Mouse (Mus musculus): ENCODE measurements around the gene Itch. TPM values are rescaled to one million over a fixed set of nuclear protein-coding genes. Genes with fewer than 3 reads are reported as not detected.
"Not testable (repeated sequence)": the region's sequence is repeated elsewhere in the genome, so short reads cannot be mapped to it uniquely, and the experiment has no call there.

The Itch gene
- polyA plus RNA-seq, 1 experiment from 2014 or later, result 49.4 TPM

GRCm38 (mm10) chr2:155101761-155102181, 31.5 kb upstream of the Itch start:
- no peak for ATAC-seq (ENCODE audit: insufficient read depth, low FRiP score, low read depth)
- Histone ChIP-seq H3K27me3 (replicated peaks) (no peaks in the 10 kb centered on the region), H3K36me3 (no peaks in the 10 kb centered on the region), H3K27ac (no peak overlapping the region), H3K4me1 (no peaks in the 10 kb centered on the region), H3K4me2 (no peak overlapping the region), H3K4me3 (replicated peaks) (no peak overlapping the region), H3K9me3 (no peaks in the 10 kb centered on the region), H3K9ac (no peak overlapping the region)
- WGBS, result 40% methylated on average over 6 of the region's 6 CpGs

DNA sequence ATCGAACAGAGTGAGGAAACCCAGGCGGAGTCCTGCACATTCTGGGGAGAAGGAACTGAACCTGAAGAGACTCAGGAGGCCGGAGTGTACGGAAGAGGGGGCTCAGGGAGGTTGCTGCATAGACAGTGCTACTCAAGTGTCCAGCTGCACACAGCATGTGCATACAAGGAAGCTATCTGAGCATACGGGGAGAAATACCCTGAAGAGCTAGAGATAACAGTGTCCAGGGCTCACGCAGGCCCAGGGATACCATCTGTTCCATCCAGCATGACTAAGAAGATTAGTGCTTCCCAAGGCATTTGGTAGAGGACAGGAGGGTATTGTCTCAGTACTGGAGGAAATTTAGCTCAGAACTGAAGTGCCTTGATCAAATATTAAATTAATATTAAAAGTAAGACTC, 29.7 kb upstream of the Itch start:
- no peak overlapping the region for H3K4me2 ChIP-seq
- no peaks in the 10 kb centered on the region for H3K9me3 ChIP-seq
- no peak overlapping the region for H3K9ac ChIP-seq
- H3K4me1 ChIP-seq, result no peaks in the 10 kb centered on the region
- ATAC-seq (ENCODE audit: insufficient read depth, low FRiP score, low read depth), result no peak
- H3K36me3 ChIP-seq, result no peaks in the 10 kb centered on the region
- 79% methylated on average over 6 of the region's 6 CpGs for WGBS
- no peaks in the 10 kb centered on the region for H3K27me3 ChIP-seq (replicated peaks)
- no peak overlapping the region for H3K27ac ChIP-seq
- no peak overlapping the region for H3K4me3 ChIP-seq (replicated peaks)

DNA sequence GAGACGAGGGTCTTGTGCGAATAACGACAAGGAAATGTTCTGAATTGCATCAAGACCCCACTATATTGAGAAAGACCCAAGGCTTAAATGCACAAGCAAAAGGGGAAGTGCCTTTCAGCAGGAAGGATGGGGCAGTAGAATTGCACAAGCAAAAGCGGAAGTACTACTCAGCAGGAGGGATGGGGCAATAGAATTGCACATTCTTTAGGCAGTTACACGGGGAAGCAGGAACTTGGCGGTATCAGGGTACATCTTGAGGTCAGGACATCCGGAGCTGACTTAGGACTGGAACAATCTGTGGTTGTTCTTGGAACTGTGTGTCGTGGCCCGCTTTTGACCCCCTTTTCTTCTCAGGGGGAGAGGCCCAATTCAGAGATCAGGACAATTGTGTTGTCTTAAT, 26.0 kb upstream of the Itch start:
- WGBS, result 80% methylated on average over 9 of the region's 9 CpGs
- ATAC-seq (ENCODE audit: insufficient read depth, low FRiP score, low read depth); H3K4me2 ChIP-seq; H3K27me3 ChIP-seq (replicated peaks); H3K36me3 ChIP-seq; H3K4me3 ChIP-seq (replicated peaks); H3K9me3 ChIP-seq; H3K9ac ChIP-seq; H3K4me1 ChIP-seq; H3K27ac ChIP-seq: not testable (repeated sequence)

DNA sequence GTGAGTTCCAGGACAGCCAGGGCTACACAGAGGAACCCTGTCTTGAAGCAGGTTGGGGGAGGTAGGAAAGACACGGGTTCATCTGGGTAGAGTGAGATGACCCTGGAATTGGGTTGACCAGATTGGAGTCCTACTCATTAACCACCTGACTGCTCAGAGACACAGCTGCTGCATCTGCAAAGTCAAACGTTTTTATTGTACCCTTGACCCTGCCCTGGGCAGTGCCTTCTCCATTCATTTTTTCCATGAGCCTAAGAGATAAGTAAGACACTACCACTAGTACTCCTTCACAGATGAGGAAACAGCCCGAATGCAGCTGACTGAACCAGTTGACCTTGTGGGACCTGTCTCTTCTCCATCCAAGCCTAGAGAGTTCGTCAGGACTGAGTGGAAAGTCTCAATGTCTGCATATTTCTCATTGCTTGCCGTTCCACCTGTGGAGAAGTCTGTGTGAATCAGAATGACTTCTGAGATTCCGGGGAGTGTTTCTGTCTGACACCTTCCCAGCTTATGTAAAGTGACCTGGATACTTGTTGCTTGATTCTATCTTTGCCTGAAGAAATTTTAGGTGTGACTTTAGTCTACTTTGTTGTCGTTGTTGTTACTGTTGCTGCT, 18.0 kb upstream of the Itch start:
- no peak overlapping the region for H3K4me3 ChIP-seq (replicated peaks)
- no peak overlapping the region for H3K9ac ChIP-seq
- no peak overlapping the region for H3K4me2 ChIP-seq

GRCm38 (mm10) chr2:155133977-155134860, 910 bp downstream of the Itch start:
- Histone ChIP-seq H3K9ac (peak overlapping the region; percentile 87), H3K27ac (peak overlapping the region; percentile 87), H3K4me2 (peak overlapping the region; percentile 62), H3K27me3 (replicated peaks) (no peaks in the 10 kb centered on the region), H3K9me3 (no peaks in the 10 kb centered on the region), H3K36me3 (no peaks in the 10 kb centered on the region; the same call in 1 of the 2 replicates), H3K4me3 (replicated peaks) (peak overlapping the region; percentile 84), H3K4me1 (peaks cover 18% of the 10 kb centered on the region)
- ATAC-seq (ENCODE audit: insufficient read depth, low FRiP score, low read depth), result no peak
- WGBS, result under 1% methylated on average over 18 of the region's 18 CpGs

More for the DNA sequence above, 18.0 kb upstream of the Itch start:
- no peaks in the 10 kb centered on the region for H3K4me1 ChIP-seq
- ATAC-seq (ENCODE audit: insufficient read depth, low FRiP score, low read depth), result no peak
- H3K36me3 ChIP-seq, result no peaks in the 10 kb centered on the region
- no peak overlapping the region for H3K27ac ChIP-seq
- no peaks in the 10 kb centered on the region for H3K9me3 ChIP-seq
- H3K27me3 ChIP-seq (replicated peaks), result no peaks in the 10 kb centered on the region
- WGBS, result 67% methylated on average over 7 of the region's 7 CpGs

DNA sequence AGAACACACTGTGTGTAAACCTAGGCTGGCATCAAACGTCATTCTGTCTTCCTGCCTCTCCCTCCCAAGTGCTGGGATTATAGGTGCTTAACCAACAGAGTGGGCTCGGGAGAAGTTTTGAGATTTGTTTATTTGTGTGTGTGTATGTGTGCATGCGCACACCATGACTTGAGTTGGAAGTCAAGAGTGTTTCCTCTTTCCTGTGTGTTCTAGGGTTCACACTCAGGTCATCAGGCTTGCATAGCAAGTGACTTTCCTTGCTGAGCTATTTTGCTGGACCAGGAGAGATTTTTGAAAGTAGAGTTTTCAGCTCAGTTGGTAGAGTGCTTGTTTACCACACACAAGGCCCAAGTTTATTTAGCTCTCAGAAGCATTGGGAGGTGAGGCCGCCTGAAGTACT, 1.8 kb downstream of the Itch start:
- H3K9me3 ChIP-seq, result no peaks in the 10 kb centered on the region
- peaks cover 18% of the 10 kb centered on the region for H3K4me1 ChIP-seq
- no peak for ATAC-seq (ENCODE audit: insufficient read depth, low FRiP score, low read depth)
- H3K4me3 ChIP-seq (replicated peaks), result no peak overlapping the region
- H3K27me3 ChIP-seq (replicated peaks), result no peaks in the 10 kb centered on the region
- H3K4me2 ChIP-seq, result peak overlapping the region; percentile 39
- H3K36me3 ChIP-seq, result peaks cover 3% of the 10 kb centered on the region
- no peak overlapping the region for H3K27ac ChIP-seq
- 43% methylated on average over 4 of the region's 4 CpGs for WGBS
- H3K9ac ChIP-seq, result no peak overlapping the region

GRCm38 (mm10) chr2:155135534-155135933, 2.2 kb downstream of the Itch start:
- Histone ChIP-seq H3K4me3 (replicated peaks) (no peak overlapping the region), H3K27me3 (replicated peaks) (no peaks in the 10 kb centered on the region), H3K9me3 (no peaks in the 10 kb centered on the region), H3K36me3 (peaks cover 7% of the 10 kb centered on the region), H3K9ac (no peak overlapping the region), H3K4me2 (peak overlapping the region; percentile 39), H3K4me1 (peaks cover 18% of the 10 kb centered on the region), H3K27ac (no peak overlapping the region)
- no peak for ATAC-seq (ENCODE audit: insufficient read depth, low FRiP score, low read depth)
- 54% methylated on average over 1 of the region's 1 CpGs for WGBS

DNA sequence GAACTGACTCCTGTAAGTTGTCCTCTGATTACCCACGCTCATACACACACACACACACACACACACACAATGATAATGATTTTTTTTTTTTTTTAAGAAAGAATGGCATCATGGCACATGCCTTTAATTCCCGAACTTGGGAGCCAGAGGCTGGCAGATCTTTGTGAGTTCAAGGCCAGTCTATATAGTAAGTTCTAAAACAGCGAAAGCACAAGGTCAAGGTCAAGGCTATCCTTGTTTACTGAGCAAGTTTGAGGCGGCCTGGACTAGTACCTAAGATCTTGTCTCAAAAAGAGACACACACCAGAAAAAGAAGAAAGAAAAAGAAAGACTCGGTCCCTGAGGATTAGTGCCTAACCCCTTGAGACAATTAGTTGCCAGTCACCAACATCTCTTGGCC, 7.7 kb downstream of the Itch start:
- 88% methylated on average over 5 of the region's 5 CpGs for WGBS
- H3K36me3 ChIP-seq, result peaks cover 22% of the 10 kb centered on the region
- no peak for ATAC-seq (ENCODE audit: insufficient read depth, low FRiP score, low read depth)
- H3K4me3 ChIP-seq (replicated peaks), result no peak overlapping the region
- no peak overlapping the region for H3K27ac ChIP-seq
- peaks cover 2% of the 10 kb centered on the region; the same call in 1 of the 2 replicates for H3K4me1 ChIP-seq
- no peak overlapping the region for H3K4me2 ChIP-seq
- no peaks in the 10 kb centered on the region for H3K9me3 ChIP-seq
- H3K9ac ChIP-seq, result no peak overlapping the region
- no peaks in the 10 kb centered on the region for H3K27me3 ChIP-seq (replicated peaks)

DNA sequence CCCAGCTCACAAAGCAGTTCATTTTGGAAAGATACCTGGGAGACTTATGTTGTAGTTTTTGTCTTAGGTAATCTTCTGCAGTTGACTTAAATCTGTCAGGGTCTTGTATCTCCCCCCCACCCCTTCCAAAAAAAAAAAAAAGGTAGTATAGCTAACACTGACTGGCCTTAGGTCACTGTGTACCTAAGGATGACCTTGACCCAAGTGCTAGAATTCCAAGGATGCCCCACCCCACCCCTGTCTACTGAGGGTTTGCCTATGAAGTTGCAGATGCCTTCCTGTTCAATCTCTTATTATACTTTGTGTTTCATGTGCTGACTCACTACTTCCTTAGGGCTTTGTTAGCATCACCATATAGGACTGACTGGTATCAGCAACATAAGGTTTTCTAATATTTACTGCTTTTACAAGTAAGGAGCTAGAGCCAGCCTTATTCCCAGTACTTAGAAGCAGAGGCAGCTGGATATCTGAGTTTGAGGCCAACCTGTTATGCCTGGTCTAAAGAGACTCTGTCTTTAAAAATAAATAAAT, 8.8 kb downstream of the Itch start:
- Histone ChIP-seq H3K4me3 (replicated peaks) (no peak overlapping the region), H3K27ac (no peak overlapping the region), H3K4me1 (no peaks in the 10 kb centered on the region), H3K4me2 (no peak overlapping the region), H3K36me3 (peaks cover 31% of the 10 kb centered on the region), H3K27me3 (replicated peaks) (no peaks in the 10 kb centered on the region), H3K9ac (no peak overlapping the region), H3K9me3 (no peaks in the 10 kb centered on the region)
- no peak for ATAC-seq (ENCODE audit: insufficient read depth, low FRiP score, low read depth)

GRCm38 (mm10) chr2:155149296-155149695, 16.0 kb downstream of the Itch start:
- ATAC-seq (ENCODE audit: insufficient read depth, low FRiP score, low read depth); H3K9me3 ChIP-seq; H3K4me3 ChIP-seq (replicated peaks); H3K27ac ChIP-seq; H3K4me2 ChIP-seq; H3K9ac ChIP-seq; H3K4me1 ChIP-seq; H3K27me3 ChIP-seq (replicated peaks): not testable (repeated sequence)
- peaks cover 23% of the 10 kb centered on the region for H3K36me3 ChIP-seq

GRCm38 (mm10) chr2:155207419-155207818, 74.1 kb downstream of the Itch start:
- Histone ChIP-seq H3K9me3 (no peaks in the 10 kb centered on the region), H3K4me1 (no peaks in the 10 kb centered on the region), H3K36me3 (peaks cover 21% of the 10 kb centered on the region), H3K4me2 (no peak overlapping the region), H3K9ac (no peak overlapping the region), H3K4me3 (replicated peaks) (no peak overlapping the region), H3K27me3 (replicated peaks) (no peaks in the 10 kb centered on the region), H3K27ac (no peak overlapping the region)
- 73% methylated on average over 2 of the region's 2 CpGs for WGBS
- no peak for ATAC-seq (ENCODE audit: insufficient read depth, low FRiP score, low read depth)

- WGBS, result 85% methylated on average over 2 of the region's 2 CpGs
- peaks cover 38% of the 10 kb centered on the region for H3K36me3 ChIP-seq
Observed at GRCm38 (mm10) chr2:155223145-155223544, 89.8 kb downstream of the Itch start.

More at GRCm38 (mm10) chr2:155223145-155223544, 89.8 kb downstream of the Itch start:
- no peak overlapping the region for H3K9ac ChIP-seq
- no peak for ATAC-seq (ENCODE audit: insufficient read depth, low FRiP score, low read depth)
- no peak overlapping the region for H3K4me3 ChIP-seq (replicated peaks)
- no peaks in the 10 kb centered on the region for H3K4me1 ChIP-seq
- no peaks in the 10 kb centered on the region for H3K9me3 ChIP-seq
- H3K27me3 ChIP-seq (replicated peaks), result no peaks in the 10 kb centered on the region
- no peak overlapping the region for H3K4me2 ChIP-seq
- no peak overlapping the region for H3K27ac ChIP-seq
